Mouse (Mus musculus) limb, embryonic 14.5 days (tissue): ENCODE data around the gene Rapgef4. TPM values are rescaled to one million over a fixed set of nuclear protein-coding genes. Genes with fewer than 3 reads are reported as not detected.

Experiments used
- ATAC-seq: fragments of 200-750 bp; cut with Nextera tagmentation; 2 replicates; pipeline ENCODE4 v1.8.0; 2017; ENCODE audit warnings: low read depth, moderate number of reproducible peaks, moderate TSS enrichment; ENCODE audit not compliant: low FRiP score
- DNase-seq: peaks from one replicate; pipeline ENCODE4 v3.0.0-alpha.2; 2015; ENCODE audit warnings: low spot score
- H3K27ac ChIP-seq: fragments of 300-500 bp; sonication (generic); replicated peaks from 2 replicates; pipeline ENCODE4 v1.5.1; 2014; ENCODE audit warnings: low read depth, mild to moderate bottlenecking, low read length, moderate library complexity, mixed read lengths
- H3K27me3 ChIP-seq: fragments of 300-500 bp; sonication (generic); 2 replicates; pipeline ENCODE4 v1.6.1; 2014; ENCODE audit warnings: low read length, mixed read lengths; ENCODE audit not compliant: control insufficient read depth, insufficient read depth
- H3K36me3 ChIP-seq: fragments of 300-500 bp; sonication (generic); 2 replicates; pipeline ENCODE4 v1.6.1; 2014; ENCODE audit warnings: mild to moderate bottlenecking, low read length, moderate library complexity, mixed read lengths; ENCODE audit not compliant: control insufficient read depth, insufficient read depth
- H3K4me1 ChIP-seq: fragments of 300-500 bp; sonication (generic); 2 replicates; pipeline ENCODE4 v1.6.1; 2014; ENCODE audit warnings: antibody characterized with exemption, low read length, mixed read lengths; ENCODE audit not compliant: control insufficient read depth, insufficient read depth
- H3K4me2 ChIP-seq: fragments of 300-500 bp; sonication (generic); replicated peaks from 2 replicates; pipeline ENCODE4 v1.6.1; 2014; ENCODE audit warnings: low read depth, mild to moderate bottlenecking, low read length, moderate library complexity; ENCODE audit not compliant: severe bottlenecking
- H3K4me3 ChIP-seq: fragments of 300-500 bp; sonication (generic); replicated peaks from 2 replicates; pipeline ENCODE4 v1.5.1; 2014; ENCODE audit warnings: low read length
- H3K9ac ChIP-seq: fragments of 300-500 bp; sonication (generic); 2 replicates; pipeline ENCODE4 v1.6.1; 2014; ENCODE audit warnings: mild to moderate bottlenecking, low read depth, low read length, moderate library complexity; ENCODE audit not compliant: severe bottlenecking
- H3K9me3 ChIP-seq: fragments of 300-500 bp; sonication (generic); 2 replicates; pipeline ENCODE4 v1.6.1; 2016; ENCODE audit warnings: low read length; ENCODE audit not compliant: control insufficient read depth
- POLR2A ChIP-seq: fragments of 200-500 bp; IDR thresholded peaks from 2 replicates; pipeline ENCODE4 v1.8.0; 2012; ENCODE audit warnings: inconsistent platforms, mild to moderate bottlenecking, moderate library complexity, borderline replicate concordance; ENCODE audit not compliant: insufficient read depth, insufficient read length; ENCODE audit errors: extremely low read depth
- WGBS: fragments of 180-500 bp; shearing (Covaris S2); extraction: QIAGEN DNeasy Blood & Tissue Kit; methylation state at CpG from one replicate; pipeline ENCODE4 v1.1.7; 2014; 5-methylcytosine and 5-hydroxymethylcytosine counted together
- polyA plus RNA-seq, 2 experiments: library from polyadenylated mRNA; depleted of rRNA in 1 of 2; stranded (reverse) in 1 of 2; unstranded in 1 of 2; fragments of >200 nt; fragmentation: Nextera tagmentation in 1 of 2; extraction: Ambion mirVana in 1 of 2; gene quantifications; 2 replicates each; pipeline versions ENCODE4 v1.2.1 to v1.2.3; 2012 to 2014

Gene Rapgef4
- polyA plus RNA-seq, 2 experiments: 2.2 to 2.3 TPM

DNA sequence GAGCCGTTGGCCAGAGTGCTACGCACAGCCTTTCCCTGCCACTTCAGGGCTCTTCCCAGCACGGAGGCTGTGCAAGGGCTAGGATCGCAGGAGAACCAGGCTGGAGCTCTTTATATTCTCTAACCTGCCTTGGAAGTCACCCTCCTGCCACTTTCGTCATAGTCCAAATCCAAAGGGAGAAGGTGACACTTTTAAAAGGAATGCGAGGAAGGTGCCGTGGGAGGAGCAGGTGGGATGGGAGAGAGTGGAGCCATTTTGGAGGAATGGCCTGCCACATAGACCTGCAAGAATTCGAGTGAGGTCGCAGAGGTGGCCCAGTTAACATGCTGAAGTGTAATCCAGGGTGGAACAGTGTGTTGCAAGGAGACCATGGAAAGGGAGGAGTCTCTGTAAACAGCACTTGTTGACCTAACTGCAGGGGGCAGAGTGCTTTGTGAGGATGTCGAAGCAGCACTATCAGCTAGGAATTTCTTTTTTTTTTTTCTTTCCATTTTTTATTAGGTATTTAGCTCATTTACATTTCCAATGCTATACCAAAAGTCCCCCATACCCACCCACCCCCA lies 94.0 kb downstream of the Rapgef4 start:
- Histone ChIP-seq H3K9me3 (no peaks in the 10 kb centered on the region), H3K9ac (no peak overlapping the region), H3K4me1 (no peaks in the 10 kb centered on the region), H3K4me3 (no peak overlapping the region), H3K36me3 (no peaks in the 10 kb centered on the region), H3K27me3 (no peaks in the 10 kb centered on the region), H3K4me2 (no peak overlapping the region), H3K27ac (no peak overlapping the region)
- DNase-seq (no peak), ATAC-seq (no peak)
- 77% methylated on average over 10 of the region's 10 CpGs for WGBS
- TF ChIP-seq POLR2A: no peak

- H3K4me2 ChIP-seq: no peak overlapping the region
These were observed 96.6 kb downstream of the Rapgef4 start for GRCm38 (mm10) chr2:72077490-72078139.

DNA sequence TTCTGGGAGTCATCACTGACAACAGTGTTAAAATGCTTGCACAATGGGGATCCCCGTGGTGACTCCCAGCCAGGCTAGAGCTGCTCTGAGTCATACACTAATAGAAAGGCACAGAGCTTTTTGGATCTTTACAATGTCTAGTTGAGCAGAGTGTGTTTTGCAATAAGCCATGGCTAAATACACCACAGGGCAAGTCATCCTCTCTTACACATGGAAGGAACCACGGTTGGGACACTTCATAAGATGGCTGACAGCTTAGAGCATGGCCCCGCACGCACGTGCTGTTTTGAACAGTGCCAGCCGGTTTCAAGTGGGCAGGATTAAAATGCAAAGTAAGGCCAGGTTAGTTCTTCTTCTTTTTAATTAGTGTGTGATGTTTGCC lies 97.1 kb downstream of the Rapgef4 start:
- H3K27me3 ChIP-seq: no peaks in the 10 kb centered on the region
- H3K4me1 ChIP-seq: no peaks in the 10 kb centered on the region
- 85% methylated on average over 6 of the region's 6 CpGs for WGBS
- DNase-seq: no peak
- no peak overlapping the region for H3K4me3 ChIP-seq
- ATAC-seq: no peak
- no peaks in the 10 kb centered on the region for H3K9me3 ChIP-seq
- H3K27ac ChIP-seq: no peak overlapping the region
- no peak for TF ChIP-seq POLR2A
- H3K9ac ChIP-seq: no peak overlapping the region
- no peak overlapping the region for H3K4me2 ChIP-seq
- H3K36me3 ChIP-seq: no peaks in the 10 kb centered on the region

More at GRCm38 (mm10) chr2:72077490-72078139, 96.6 kb downstream of the Rapgef4 start:
- H3K9ac ChIP-seq: no peak overlapping the region
- H3K27ac ChIP-seq: no peak overlapping the region
- no peaks in the 10 kb centered on the region for H3K27me3 ChIP-seq
- ATAC-seq: no peak
- TF ChIP-seq POLR2A: no peak
- no peaks in the 10 kb centered on the region for H3K36me3 ChIP-seq
- 76% methylated on average over 3 of the region's 3 CpGs for WGBS
- DNase-seq: no peak
- H3K4me1 ChIP-seq: no peaks in the 10 kb centered on the region
- no peaks in the 10 kb centered on the region for H3K9me3 ChIP-seq
- no peak overlapping the region for H3K4me3 ChIP-seq

DNA sequence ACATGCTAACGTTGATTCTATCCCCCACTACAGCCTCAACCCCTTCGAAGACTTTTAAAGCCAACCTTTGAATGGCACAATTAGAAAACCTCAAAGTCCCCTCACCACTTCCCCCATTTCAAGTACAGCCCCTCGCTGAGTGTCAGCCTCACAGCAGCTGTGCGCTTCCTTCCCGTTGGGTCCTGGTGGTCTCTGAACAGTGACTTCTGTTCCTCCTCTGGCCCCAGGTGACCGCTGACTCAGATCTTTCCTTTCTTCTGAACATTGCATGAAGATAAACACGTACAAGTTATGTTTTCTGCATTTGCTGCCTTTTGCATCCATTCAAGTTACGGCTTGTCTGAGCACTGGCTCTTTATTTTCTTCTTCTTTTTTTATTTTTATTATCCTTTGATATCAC lies 98.1 kb downstream of the Rapgef4 start:
- DNase-seq (no peak), ATAC-seq (no peak)
- no peak overlapping the region for H3K9ac ChIP-seq
- no peaks in the 10 kb centered on the region for H3K27me3 ChIP-seq
- H3K4me2 ChIP-seq: no peak overlapping the region
- H3K27ac ChIP-seq: no peak overlapping the region
- H3K36me3 ChIP-seq: no peaks in the 10 kb centered on the region
- no peaks in the 10 kb centered on the region for H3K9me3 ChIP-seq
- H3K4me3 ChIP-seq: no peak overlapping the region
- WGBS: 75% methylated on average over 8 of the region's 8 CpGs
- H3K4me1 ChIP-seq: no peaks in the 10 kb centered on the region
- TF ChIP-seq POLR2A: no peak

- H3K4me3 ChIP-seq: no peak overlapping the region
- 73% methylated on average over 4 of the region's 4 CpGs for WGBS
- TF ChIP-seq POLR2A: no peak
- DNase-seq (no peak), ATAC-seq (no peak)
- H3K4me2 ChIP-seq: no peak overlapping the region
- H3K9me3 ChIP-seq: no peaks in the 10 kb centered on the region
- no peaks in the 10 kb centered on the region for H3K36me3 ChIP-seq
- no peak overlapping the region for H3K27ac ChIP-seq
- no peak overlapping the region for H3K9ac ChIP-seq
- no peaks in the 10 kb centered on the region for H3K4me1 ChIP-seq
- H3K27me3 ChIP-seq: no peaks in the 10 kb centered on the region
These were observed 101.8 kb downstream of the Rapgef4 start for GRCm38 (mm10) chr2:72082846-72083245.
